Mouse (Mus musculus): ENCODE measurements around the gene Pde4d.

Pde4d gene

GRCm38 (mm10) chr13:109406341-109406740 lies 956.6 kb downstream of the Pde4d start:
- no peak for DNase-seq (ENCODE audit: low read depth)

GRCm38 (mm10) chr13:109407371-109407770 lies 957.6 kb downstream of the Pde4d start:
- DNase-seq (ENCODE audit: low read depth), result no peak

GRCm38 (mm10) chr13:109420426-109420825 lies 970.7 kb downstream of the Pde4d start:
- DNase-seq (ENCODE audit: low read depth), result no peak

- no peak for DNase-seq (ENCODE audit: low read depth)
Measured at GRCm38 (mm10) chr13:109424906-109425305, 975.2 kb downstream of the Pde4d start.

GRCm38 (mm10) chr13:109425548-109425947 lies 975.8 kb downstream of the Pde4d start:
- no peak for DNase-seq (ENCODE audit: low read depth)

GRCm38 (mm10) chr13:109426058-109426457 lies 976.3 kb downstream of the Pde4d start:
- DNase-seq (ENCODE audit: low read depth), result no peak

GRCm38 (mm10) chr13:109427541-109427940 lies 977.8 kb downstream of the Pde4d start:
- no peak for DNase-seq (ENCODE audit: low read depth)

- DNase-seq (ENCODE audit: low read depth), result no peak
Measured at GRCm38 (mm10) chr13:109429544-109429943, 979.8 kb downstream of the Pde4d start.

- DNase-seq (ENCODE audit: low read depth), result no peak
Measured at GRCm38 (mm10) chr13:109437231-109437776, 987.6 kb downstream of the Pde4d start.

- no peak for DNase-seq (ENCODE audit: low read depth)
Measured at GRCm38 (mm10) chr13:109439436-109440161, 989.9 kb downstream of the Pde4d start.

GRCm38 (mm10) chr13:109440331-109440730 lies 990.6 kb downstream of the Pde4d start:
- no peak for DNase-seq (ENCODE audit: low read depth)

- no peak for DNase-seq (ENCODE audit: low read depth)
Measured at GRCm38 (mm10) chr13:109440881-109441280, 991.1 kb downstream of the Pde4d start.

- DNase-seq (ENCODE audit: low read depth), result no peak
Measured at GRCm38 (mm10) chr13:109441401-109441973, 991.7 kb downstream of the Pde4d start.

- DNase-seq (ENCODE audit: low read depth), result no peak
Measured at GRCm38 (mm10) chr13:109446138-109446537, 996.4 kb downstream of the Pde4d start.

GRCm38 (mm10) chr13:109448121-109448520 lies 998.4 kb downstream of the Pde4d start:
- no peak for DNase-seq (ENCODE audit: low read depth)

- no peak for DNase-seq (ENCODE audit: low read depth)
Measured at GRCm38 (mm10) chr13:109474344-109474743, 1024.6 kb downstream of the Pde4d start.

- no peak for DNase-seq (ENCODE audit: low read depth)
Measured at GRCm38 (mm10) chr13:109481446-109481845, 1031.7 kb downstream of the Pde4d start.

GRCm38 (mm10) chr13:109486166-109486565 lies 1036.4 kb downstream of the Pde4d start:
- no peak for DNase-seq (ENCODE audit: low read depth)

GRCm38 (mm10) chr13:109487378-109487777 lies 1037.6 kb downstream of the Pde4d start:
- DNase-seq (ENCODE audit: low read depth), result no peak

- no peak for DNase-seq (ENCODE audit: low read depth)
Measured at GRCm38 (mm10) chr13:109490853-109491252, 1041.1 kb downstream of the Pde4d start.

- DNase-seq (ENCODE audit: low read depth), result no peak
Measured at GRCm38 (mm10) chr13:109491829-109492228, 1042.1 kb downstream of the Pde4d start.

- DNase-seq (ENCODE audit: low read depth), result no peak
Measured at GRCm38 (mm10) chr13:109500336-109500735, 1050.6 kb downstream of the Pde4d start.

- DNase-seq (ENCODE audit: low read depth), result no peak
Measured at GRCm38 (mm10) chr13:109502796-109503195, 1053.0 kb downstream of the Pde4d start.
